Comparison of ENCODE assay signal across 9 mouse cellular contexts in genomic region chr19:33268044-33268443, GRCm38 (mm10).
DNase-seq lines count a peak whose midpoint lies in the region; ATAC-seq and TF ChIP-seq lines count a peak whose summit lies in the region.
"Had no signal": no experiment of that assay in that cellular context is flagged by ENCODE, and none has a peak within 500 bp of the region (broad histone marks: within the 10 kb centered on the region; RNA-seq: fewer than 3 reads in every experiment).

No protein-coding gene starts in this region.

- no peak for ATAC-seq in CD4-positive, CD25-positive, alpha-beta regulatory T cell, adult 4 months
- ATAC-seq in liver, embryonic 12.5 days = no peak

- DNase-seq in CD4-positive, CD25-positive, alpha-beta regulatory T cell, adult 2 months (ENCODE audit: low read depth, low spot score) = peak; percentile 73
- peak; percentile 47 for DNase-seq in liver
- DNase-seq in liver, adult 2 months (ENCODE audit: extremely low read depth, low read depth, low spot score) = no peak
- DNase-seq in thymus, adult 18-20 months = peak; percentile 9 to 15
- no peak for DNase-seq in left cerebral cortex, postnatal 36 days (ENCODE audit: low spot score in 2 of 2)
- no peak for DNase-seq in cerebellum, adult 9-11 months

- H3K4me2 ChIP-seq in liver, embryonic 12.5 days = no peak overlapping the region
- H3K4me2 ChIP-seq: lung, embryonic 15.5 days had no signal

- no peaks in the 10 kb centered on the region for H3K9me3 ChIP-seq in liver, embryonic 12.5 days (replicated peaks)
- H3K9me3 ChIP-seq: lung, embryonic 15.5 days had no signal

- H3K9ac ChIP-seq in liver, embryonic 12.5 days = no peak overlapping the region
- H3K9ac ChIP-seq in liver, adult 2 months (ENCODE audit: low read depth, low read length) = no peak overlapping the region
- H3K9ac ChIP-seq: lung, embryonic 15.5 days had no signal

- WGBS in liver, embryonic 12.5 days (ENCODE audit: insufficient replicate concordance) = 73% methylated on average over 14 of the region's 14 CpGs
- WGBS in liver, adult 2 months = 80% methylated on average over 14 of the region's 14 CpGs

- TF ChIP-seq CTCF in liver, adult 2 months (IDR thresholded peaks at IDR 0.05; ENCODE audit: low read depth, low read length) = peak; percentile 76

- H3K27me3 ChIP-seq in liver, embryonic 12.5 days (replicated peaks) = no peaks in the 10 kb centered on the region
- no peaks in the 10 kb centered on the region for H3K27me3 ChIP-seq in liver, adult 2 months (ENCODE audit: control insufficient read depth, insufficient read depth, low read length)
- H3K27me3 ChIP-seq: lung, embryonic 15.5 days had no signal

- H3K36me3 ChIP-seq in liver, embryonic 12.5 days = no peaks in the 10 kb centered on the region
- no peaks in the 10 kb centered on the region for H3K36me3 ChIP-seq in liver, adult 2 months (ENCODE audit: control insufficient read depth, insufficient read depth, low read length)
- H3K36me3 ChIP-seq: lung, embryonic 15.5 days had no signal

- no peak for TF ChIP-seq POLR2A in liver, adult 2 months (IDR thresholded peaks at IDR 0.05; ENCODE audit: extremely low read depth, insufficient read depth, low read length)

- H3K4me3 ChIP-seq in liver, embryonic 12.5 days = no peak overlapping the region
- H3K4me3 ChIP-seq in liver, adult 2 months (ENCODE audit: insufficient read depth, low read depth, low read length) = no peak overlapping the region
- H3K4me3 ChIP-seq: lung, embryonic 15.5 days had no signal

- intact Hi-C loops in left cerebral cortex, postnatal 36 days (cut with DNase I) = no loop called here

- H3K79me2 ChIP-seq in liver, adult 2 months (ENCODE audit: control insufficient read depth, insufficient read depth, low read length) = no peaks in the 10 kb centered on the region

- peaks cover 6% of the 10 kb centered on the region; the same call in 1 of the 2 replicates for H3K4me1 ChIP-seq in liver, embryonic 12.5 days
- H3K4me1 ChIP-seq in liver, adult 2 months (ENCODE audit: control insufficient read depth, insufficient read depth, low read length) = no peaks in the 10 kb centered on the region
- H3K4me1 ChIP-seq: lung, embryonic 15.5 days had no signal

- H3K27ac ChIP-seq in liver, embryonic 12.5 days = no peak overlapping the region
- no peak overlapping the region for H3K27ac ChIP-seq in liver, adult 2 months (replicated peaks; ENCODE audit: insufficient read depth, low read depth, low read length)
- H3K27ac ChIP-seq: lung, embryonic 15.5 days had no signal

Comparison
In these comparisons a context has a peak if more than half of its experiments do, and no peak if none do; other contexts are left out.
1. DNase-seq: peak in CD4-positive, CD25-positive, alpha-beta regulatory T cell, adult 2 months (single experiment), liver (single experiment) and thymus, adult 18-20 months (2 of 2); none in liver, adult 2 months (single experiment), left cerebral cortex, postnatal 36 days (0 of 2) and cerebellum, adult 9-11 months (single experiment).